Mouse (Mus musculus) brain, embryonic 14.5 days (tissue): ENCODE data around the gene Celf2.

Experiments used
- CTCF ChIP-seq: fragments of 200-500 bp; IDR thresholded peaks from 2 replicates; pipeline ENCODE4 v1.5.1; 2012; ENCODE audit warnings: inconsistent platforms, mild to moderate bottlenecking, moderate library complexity, borderline replicate concordance; ENCODE audit not compliant: insufficient read depth, insufficient read length; ENCODE audit errors: extremely low read depth
- POLR2A ChIP-seq: fragments of 200-500 bp; IDR thresholded peaks from 2 replicates; pipeline ENCODE4 v1.6.1; 2012; ENCODE audit warnings: mild to moderate bottlenecking, inconsistent platforms, borderline replicate concordance; ENCODE audit not compliant: poor library complexity, insufficient read depth, insufficient read length, severe bottlenecking; ENCODE audit errors: extremely low read depth

DNA sequence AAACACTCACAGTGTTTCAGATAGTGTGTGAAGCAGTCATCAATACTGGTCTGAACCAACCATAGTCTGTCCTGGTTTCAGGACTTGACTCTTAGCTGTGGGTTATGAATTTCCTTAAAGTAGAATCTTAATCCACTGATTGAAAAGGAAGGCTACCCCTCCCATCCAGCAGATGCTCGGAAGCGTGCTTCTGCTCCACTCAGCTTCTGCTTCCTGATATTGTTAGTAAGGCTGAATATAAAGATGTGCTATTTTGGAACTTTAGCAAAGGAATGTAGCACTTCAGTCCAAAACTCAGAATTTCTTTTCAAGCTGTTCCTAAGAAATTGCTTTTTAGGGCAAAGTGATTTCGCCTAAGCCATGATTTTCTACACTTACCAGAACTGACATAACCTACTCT, 108.8 kb downstream of the Celf2 start:
- no peak for TF ChIP-seq CTCF
- TF ChIP-seq POLR2A = no peak
